Mouse (Mus musculus) kidney, adult 2 months (tissue): ENCODE data around the gene Ppp1r1c. TPM values are rescaled to one million over a fixed set of nuclear protein-coding genes. Genes with fewer than 3 reads are reported as not detected.
"Not testable (repeated sequence)": the region's sequence is repeated elsewhere in the genome, so short reads cannot be mapped to it uniquely, and the experiment has no call there.

Source experiments
- DNase-seq: peaks from one replicate; pipeline ENCODE4 v3.0.0; 2021
- H3K27ac ChIP-seq: fragments of 200-500 bp; 2 replicates; pipeline ENCODE4 v1.5.1; 2012; ENCODE audit warnings: low read depth, low read length, control low read depth, inconsistent platforms; ENCODE audit not compliant: insufficient read depth
- H3K27me3 ChIP-seq: fragments of 200-500 bp; replicated peaks from 2 replicates; pipeline ENCODE4 v1.6.1; 2012; ENCODE audit warnings: mild to moderate bottlenecking, moderate library complexity, low read length, inconsistent platforms; ENCODE audit not compliant: control insufficient read depth, insufficient read depth
- H3K36me3 ChIP-seq: fragments of 200-500 bp; 2 replicates; pipeline ENCODE4 v1.6.1; 2012; ENCODE audit warnings: mild to moderate bottlenecking, moderate library complexity, low read length, inconsistent platforms; ENCODE audit not compliant: control insufficient read depth, insufficient read depth
- H3K4me1 ChIP-seq: fragments of 200-500 bp; 2 replicates; pipeline ENCODE4 v1.6.1; 2011; ENCODE audit warnings: low read length; ENCODE audit not compliant: control insufficient read depth, insufficient read depth
- H3K4me3 ChIP-seq: fragments of 200-500 bp; 2 replicates; pipeline ENCODE4 v1.5.1; 2011; ENCODE audit warnings: mild to moderate bottlenecking, low read depth, low read length, control low read depth; ENCODE audit not compliant: insufficient read depth
- CTCF ChIP-seq: fragments of 200-500 bp; conservative IDR thresholded peaks from 2 replicates; pipeline ENCODE4 v1.5.1; 2011; ENCODE audit warnings: low read depth, mild to moderate bottlenecking, control low read depth, low read length, moderate library complexity, mixed read lengths; ENCODE audit not compliant: insufficient read depth, insufficient read length
- POLR2A ChIP-seq: fragments of 200-500 bp; IDR thresholded peaks from one replicate; pipeline ENCODE4 v1.6.1; 2011; ENCODE audit warnings: low read depth, low read length, control low read depth
- WGBS: fragments of 180-500 bp; shearing (Covaris S2); methylation state at CpG from one replicate; pipeline ENCODE4 v1.1.7; 2018; 5-methylcytosine and 5-hydroxymethylcytosine counted together
- polyA plus RNA-seq: library from polyadenylated mRNA; depleted of rRNA; stranded (reverse); fragments of >200 nt; gene quantifications from 2 replicates; pipeline ENCODE4 v1.2.3, GENCODE M21; 2012

Gene Ppp1r1c
- polyA plus RNA-seq, 1 experiment, result not detected

GRCm38 (mm10) chr2:79815708-79816484 lies 108.3 kb downstream of the Ppp1r1c start:
- no peaks in the 10 kb centered on the region for H3K27me3 ChIP-seq
- TF ChIP-seq CTCF, result no peak
- no peak for TF ChIP-seq POLR2A
- H3K4me3 ChIP-seq, result no peak overlapping the region
- H3K4me1 ChIP-seq, result no peaks in the 10 kb centered on the region
- 39% methylated on average over 3 of the region's 3 CpGs for WGBS
- no peaks in the 10 kb centered on the region for H3K36me3 ChIP-seq
- H3K27ac ChIP-seq, result no peak overlapping the region
- DNase-seq, result no peak

- Histone ChIP-seq H3K27ac (no peak overlapping the region), H3K4me1 (no peaks in the 10 kb centered on the region), H3K36me3 (no peaks in the 10 kb centered on the region), H3K4me3 (no peak overlapping the region), H3K27me3 (no peaks in the 10 kb centered on the region)
- DNase-seq, result no peak
- no peak for TF ChIP-seq POLR2A
- TF ChIP-seq CTCF, result no peak
- 81% methylated on average over 3 of the region's 3 CpGs for WGBS
Measured at GRCm38 (mm10) chr2:79819543-79819942, 112.0 kb downstream of the Ppp1r1c start.

GRCm38 (mm10) chr2:79825853-79826252 lies 118.3 kb downstream of the Ppp1r1c start:
- Histone ChIP-seq H3K27ac (no peak overlapping the region), H3K27me3 (no peaks in the 10 kb centered on the region; the same call in 1 of the 2 replicates), H3K36me3 (no peaks in the 10 kb centered on the region), H3K4me1 (no peaks in the 10 kb centered on the region), H3K4me3 (no peak overlapping the region)
- 49% methylated on average over 4 of the region's 4 CpGs for WGBS
- TF ChIP-seq CTCF, result no peak
- no peak for DNase-seq

- Histone ChIP-seq H3K27ac (no peak overlapping the region), H3K4me3 (no peak overlapping the region), H3K27me3 (no peaks in the 10 kb centered on the region), H3K36me3 (no peaks in the 10 kb centered on the region), H3K4me1 (no peaks in the 10 kb centered on the region)
- no peak for DNase-seq
- WGBS, result 77% methylated on average over 6 of the region's 6 CpGs
- TF ChIP-seq CTCF (no peak), POLR2A (no peak)
Measured at GRCm38 (mm10) chr2:79839090-79839489, 131.5 kb downstream of the Ppp1r1c start.

- 56% methylated on average over 5 of the region's 5 CpGs for WGBS
- no peaks in the 10 kb centered on the region for H3K36me3 ChIP-seq
- H3K27ac ChIP-seq, result no peak overlapping the region
- no peak overlapping the region for H3K4me3 ChIP-seq
- no peak for DNase-seq
- no peaks in the 10 kb centered on the region for H3K27me3 ChIP-seq
- no peak for TF ChIP-seq POLR2A
- TF ChIP-seq CTCF, result no peak
- H3K4me1 ChIP-seq, result no peaks in the 10 kb centered on the region
Measured at GRCm38 (mm10) chr2:79839513-79839912, 131.9 kb downstream of the Ppp1r1c start.

GRCm38 (mm10) chr2:79847396-79847795 lies 139.8 kb downstream of the Ppp1r1c start:
- WGBS, result 87% methylated on average over 13 of the region's 13 CpGs
- not testable (repeated sequence) for H3K27me3 ChIP-seq

GRCm38 (mm10) chr2:79856874-79857273 lies 149.3 kb downstream of the Ppp1r1c start:
- no peaks in the 10 kb centered on the region for H3K4me1 ChIP-seq
- no peaks in the 10 kb centered on the region for H3K27me3 ChIP-seq
- TF ChIP-seq CTCF, result no peak
- no peak for TF ChIP-seq POLR2A
- no peaks in the 10 kb centered on the region for H3K36me3 ChIP-seq
- no peak overlapping the region for H3K27ac ChIP-seq
- H3K4me3 ChIP-seq, result no peak overlapping the region
- DNase-seq, result no peak
- WGBS, result 90% methylated on average over 1 of the region's 1 CpGs

More at GRCm38 (mm10) chr2:79847396-79847795, 139.8 kb downstream of the Ppp1r1c start:
- DNase-seq, H3K27ac ChIP-seq, H3K4me1 ChIP-seq, H3K4me3 ChIP-seq, H3K36me3 ChIP-seq: not testable (repeated sequence)
